Mouse (Mus musculus): Measurements from ENCODE around the gene Kcnn1.

DNA sequence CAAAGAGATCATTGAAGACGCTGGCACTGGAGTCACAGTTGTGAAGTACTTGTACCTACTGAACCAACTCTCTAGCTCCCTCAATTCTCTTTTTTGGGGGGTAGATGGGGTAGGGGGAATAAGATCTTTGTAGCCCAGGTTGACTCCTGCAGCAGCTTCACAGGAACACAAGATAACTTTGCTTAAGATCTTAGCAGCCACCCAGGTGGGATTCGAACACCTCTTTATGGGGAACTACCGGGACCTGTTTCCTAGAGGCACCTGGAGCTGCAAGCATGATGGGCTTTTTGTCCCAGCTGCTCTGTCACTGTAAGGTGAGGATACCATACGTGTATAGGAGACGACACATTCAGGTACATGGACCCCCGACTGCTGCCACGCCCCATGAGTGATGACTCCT, 3.5 kb upstream of the Kcnn1 start:
- TF ChIP-seq CTCF (IDR thresholded peaks at IDR 0.05; ENCODE audit: borderline replicate concordance, control insufficient read depth, extremely low read depth, insufficient read depth, low read length, poor library complexity) (no peak), POLR2A (IDR thresholded peaks at IDR 0.05; ENCODE audit: control insufficient read depth, extremely low read depth, insufficient read depth, low read length, poor library complexity) (no peak)

Data from thymus, adult 2 months (tissue).